Mouse (Mus musculus): ENCODE measurements at regions not wholly inside any gene's neighbourhood (a gene's known extent, or its start where the extent isn't known, plus 50 kb on each side); places are given as distances from the start of the nearest gene placed in this dataset.

DNA sequence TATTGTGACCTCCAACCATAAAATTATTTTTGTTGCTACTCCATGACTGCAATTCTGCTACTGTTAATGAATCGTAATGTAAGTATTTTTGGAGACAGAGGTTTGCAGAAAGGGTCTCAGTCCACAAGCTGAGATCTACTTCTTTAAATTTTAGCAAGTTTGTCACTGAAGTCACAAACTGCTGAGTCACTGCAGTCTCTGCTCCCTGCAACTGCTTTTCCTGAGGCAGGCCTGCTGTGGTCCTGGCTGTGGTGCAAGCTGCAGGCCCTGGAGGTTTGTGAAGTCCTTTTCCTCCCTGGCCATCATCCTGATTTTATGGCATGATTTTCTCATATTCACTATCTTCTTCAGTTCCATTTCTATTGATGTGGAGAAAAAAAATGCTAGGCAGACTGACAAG, 93.6 kb downstream of the Enkur start:
- TF ChIP-seq HCFC1 (IDR thresholded peaks at IDR 0.05; ENCODE audit: borderline replicate concordance, insufficient read depth, low read length) (no peak), CHD2 (IDR thresholded peaks at IDR 0.05; ENCODE audit: low read depth, low read length) (no peak)

Measured in ES-E14 (cell line).